Mouse (Mus musculus) bone marrow macrophage, adult 2 months (primary cell): ENCODE measurements around the gene Ksr1.

Experiments used
- CTCF ChIP-seq: IDR thresholded peaks from 2 replicates; pipeline ENCODE4 v1.5.1; 2012; ENCODE audit warnings: low read depth, mild to moderate bottlenecking, low read length, moderate library complexity
- POLR2A ChIP-seq: IDR thresholded peaks from 2 replicates; pipeline ENCODE4 v1.6.1; 2012; ENCODE audit warnings: mild to moderate bottlenecking, low read depth, low read length, borderline replicate concordance

DNA sequence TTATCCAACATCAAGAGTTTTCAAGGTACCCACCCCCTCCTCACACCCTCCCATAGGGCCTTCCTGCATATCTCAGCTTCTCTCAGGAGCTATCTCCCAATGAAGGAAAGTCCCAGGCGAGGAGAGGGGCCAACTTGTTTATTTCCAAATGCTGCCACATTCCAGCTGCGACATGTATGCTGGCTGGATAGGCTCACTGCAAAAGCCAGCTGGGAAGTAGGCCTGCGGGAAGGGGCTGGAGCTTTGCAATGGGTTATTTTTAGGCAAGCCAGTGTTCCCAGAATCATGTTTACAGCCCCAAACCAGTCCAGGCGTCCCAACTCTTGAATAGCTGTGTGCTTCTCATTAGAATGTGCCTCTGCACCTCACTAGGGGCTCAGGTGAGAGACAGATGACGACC lies 51.5 kb downstream of the Ksr1 start:
- TF ChIP-seq CTCF (no peak), POLR2A (no peak)
